Mouse (Mus musculus) megakaryocyte, embryonic 14.5 days (primary cell): ENCODE measurements around the gene Ifrd2.

Source experiments
- FLI1 ChIP-seq: IDR thresholded peaks from 2 replicates; pipeline ENCODE4 v1.6.1; 2012; ENCODE audit warnings: low read length, inconsistent platforms, mixed read lengths
- GATA1 ChIP-seq: IDR thresholded peaks from 3 replicates; pipeline ENCODE4 v1.6.1; 2012; ENCODE audit warnings: mixed read lengths, low read length, inconsistent platforms, borderline replicate concordance

- TF ChIP-seq GATA1 (no peak), FLI1 (no peak)
These were observed 24.3 kb upstream of the Ifrd2 start, which contains the start of gene Tusc2 for GRCm38 (mm10) chr9:107563029-107563581.
